Mouse (Mus musculus): Measurements from ENCODE around the gene Cadm4.

Gene Cadm4

DNA sequence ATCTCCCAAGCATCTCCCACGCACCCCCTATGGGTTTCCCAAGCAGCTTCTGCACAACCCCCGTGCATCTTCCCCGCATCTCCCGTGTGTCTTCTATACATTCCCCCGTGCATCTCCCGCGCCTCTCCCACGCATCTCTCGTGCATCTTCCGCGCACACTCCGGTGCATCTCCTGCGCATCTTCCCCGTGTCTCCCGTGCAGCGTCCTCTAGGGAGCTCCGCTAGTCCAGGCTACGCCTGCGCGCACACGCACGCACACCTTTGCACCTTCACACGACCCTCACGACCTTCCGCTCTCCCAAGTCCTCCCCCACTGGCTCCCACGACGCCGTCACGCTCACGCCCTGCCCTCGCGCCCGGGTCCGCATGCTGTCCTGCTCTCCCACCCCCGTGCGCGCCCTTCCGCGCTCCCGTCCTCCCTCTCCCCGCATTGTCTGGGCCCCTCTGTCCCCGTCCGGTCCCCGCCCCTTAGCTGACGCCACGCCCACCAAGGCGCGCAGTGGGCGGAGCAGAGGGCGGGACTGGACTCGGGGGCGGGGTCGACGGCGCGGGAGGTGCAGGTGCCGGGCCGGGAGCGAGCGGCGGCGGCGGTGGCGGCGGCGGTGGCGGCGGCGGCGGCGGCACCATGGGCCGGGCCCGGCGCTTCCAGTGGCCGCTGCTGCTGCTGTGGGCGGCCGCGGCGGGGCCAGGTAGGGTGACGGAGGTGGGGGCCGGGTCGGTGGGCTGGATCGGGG is at the start of gene Cadm4:
Gene Cadm4, plus strand, starts transcription at position 550 of the 734 bp plus-strand sequence.
- DNase-seq (ENCODE audit: low spot score), result peak; percentile 84

DNA sequence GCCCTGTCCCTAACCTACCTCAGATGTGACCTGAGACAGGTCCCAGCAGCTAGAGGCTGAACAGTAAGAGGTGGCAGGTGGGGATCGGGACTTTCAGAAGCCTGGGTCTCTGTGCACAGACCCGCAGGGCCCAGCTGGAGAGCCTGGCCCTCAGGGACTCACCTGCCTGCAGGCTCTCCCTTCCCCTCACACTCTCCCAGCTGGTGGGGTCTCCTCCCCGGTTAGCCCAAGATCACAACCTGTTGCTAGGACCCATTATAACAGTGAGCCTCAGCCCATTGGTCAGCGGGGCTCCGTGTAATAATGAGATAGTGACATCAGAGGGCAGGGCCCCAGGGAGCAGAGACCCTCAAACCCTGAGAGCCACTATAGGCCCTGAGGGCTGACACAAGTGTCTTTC is 46.5 kb upstream of the Cadm4 start:
- no peak for DNase-seq (ENCODE audit: low spot score)

DNA sequence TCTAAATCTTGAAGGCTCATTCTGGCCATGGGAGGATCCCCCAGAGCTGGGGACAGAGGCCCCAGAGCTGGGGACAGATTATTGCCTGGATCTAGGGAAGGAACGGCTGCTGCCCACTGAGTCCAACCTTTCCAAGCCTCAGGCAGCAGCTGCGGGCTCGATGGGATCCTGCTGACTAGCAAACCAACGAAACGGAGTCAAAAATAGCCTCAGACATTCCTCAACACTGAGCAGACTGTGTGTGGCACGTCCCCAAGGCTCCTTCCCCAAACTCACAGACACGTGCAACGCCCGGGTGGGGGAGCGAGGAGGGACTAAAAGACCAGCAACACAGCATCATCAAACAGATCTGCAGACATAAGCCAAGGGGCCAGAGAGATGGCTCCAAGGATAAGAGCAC is 43.8 kb upstream of the Cadm4 start:
- DNase-seq (ENCODE audit: low spot score), result no peak

DNA sequence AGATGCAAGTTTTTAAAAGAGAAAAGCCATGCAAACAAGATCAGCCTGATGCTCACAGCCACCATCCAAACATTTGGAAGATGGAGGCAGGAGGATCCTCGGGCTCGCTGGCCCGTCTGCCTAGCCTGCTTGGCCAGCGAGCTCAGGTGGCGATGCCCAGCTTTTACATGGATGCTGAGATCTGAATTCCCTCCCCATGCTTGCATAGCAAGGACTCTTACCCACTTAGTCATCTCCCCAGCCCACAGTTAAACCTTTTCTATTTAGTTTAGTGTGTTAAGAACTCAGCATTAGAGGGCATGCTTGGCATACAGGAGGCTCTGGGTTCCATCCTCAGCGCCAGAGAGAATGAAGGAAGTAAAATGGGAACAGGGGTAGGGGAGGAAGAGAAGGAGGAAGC is 42.6 kb upstream of the Cadm4 start:
- no peak for DNase-seq (ENCODE audit: low spot score)

DNA sequence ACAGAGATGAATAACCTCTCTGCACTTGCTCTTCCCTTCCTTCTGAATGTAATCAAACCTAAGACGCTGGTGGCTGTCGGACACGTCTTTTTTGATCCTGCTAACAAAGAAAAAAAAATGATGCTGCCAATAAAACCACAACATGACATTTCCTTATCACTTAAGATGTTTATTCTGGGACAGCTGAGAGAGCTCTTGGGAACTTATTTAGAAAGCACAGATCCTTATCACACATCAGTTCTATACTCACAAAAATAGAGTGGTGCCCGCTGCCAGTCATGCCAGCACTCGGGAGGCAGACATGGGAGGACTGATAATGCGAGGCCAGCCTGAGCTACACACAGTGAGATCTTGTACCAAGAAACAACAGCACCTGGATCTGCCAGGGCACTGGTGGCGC is 41.9 kb upstream of the Cadm4 start:
- no peak for DNase-seq (ENCODE audit: low spot score)

DNA sequence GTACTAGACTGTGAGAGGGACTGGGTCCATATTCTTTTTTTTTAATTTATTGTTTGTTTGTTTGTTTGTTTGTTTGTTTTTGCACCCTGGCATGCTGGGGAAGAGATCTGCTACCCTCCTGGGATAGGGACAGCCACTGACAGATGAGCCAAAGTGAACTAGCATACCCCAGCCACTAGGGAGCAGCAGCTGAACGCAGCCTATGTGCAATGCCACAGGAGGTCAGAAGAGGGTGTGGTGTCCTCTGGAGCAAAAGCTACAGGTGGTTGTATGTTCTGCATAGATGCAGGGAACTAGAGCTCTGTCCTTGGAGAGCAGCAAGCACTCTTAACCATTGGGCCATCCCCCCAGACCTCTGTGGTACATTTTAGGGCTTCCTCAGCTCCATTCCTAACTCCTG is 40.0 kb upstream of the Cadm4 start:
- peak; percentile 89 for DNase-seq (ENCODE audit: low spot score)

DNA sequence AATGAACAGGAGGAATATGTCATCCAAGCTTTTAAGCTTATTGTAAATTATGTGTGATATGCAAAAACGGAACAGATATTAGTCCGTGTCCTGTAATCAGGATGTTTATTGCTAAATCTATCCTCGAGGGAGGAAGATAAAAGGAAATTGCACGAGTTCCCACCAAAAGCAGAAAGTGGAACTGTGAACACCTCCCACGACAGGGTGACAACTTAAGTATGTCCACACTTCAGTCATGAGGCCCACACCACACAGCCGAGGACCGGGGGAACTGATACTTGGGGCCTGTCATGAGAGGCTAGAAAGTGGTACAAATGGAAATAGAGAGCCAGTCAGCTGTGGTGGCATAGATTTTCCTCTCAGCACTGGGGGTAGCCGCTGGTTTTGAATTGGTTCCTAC is 39.5 kb upstream of the Cadm4 start:
- no peak for DNase-seq (ENCODE audit: low spot score)

DNA sequence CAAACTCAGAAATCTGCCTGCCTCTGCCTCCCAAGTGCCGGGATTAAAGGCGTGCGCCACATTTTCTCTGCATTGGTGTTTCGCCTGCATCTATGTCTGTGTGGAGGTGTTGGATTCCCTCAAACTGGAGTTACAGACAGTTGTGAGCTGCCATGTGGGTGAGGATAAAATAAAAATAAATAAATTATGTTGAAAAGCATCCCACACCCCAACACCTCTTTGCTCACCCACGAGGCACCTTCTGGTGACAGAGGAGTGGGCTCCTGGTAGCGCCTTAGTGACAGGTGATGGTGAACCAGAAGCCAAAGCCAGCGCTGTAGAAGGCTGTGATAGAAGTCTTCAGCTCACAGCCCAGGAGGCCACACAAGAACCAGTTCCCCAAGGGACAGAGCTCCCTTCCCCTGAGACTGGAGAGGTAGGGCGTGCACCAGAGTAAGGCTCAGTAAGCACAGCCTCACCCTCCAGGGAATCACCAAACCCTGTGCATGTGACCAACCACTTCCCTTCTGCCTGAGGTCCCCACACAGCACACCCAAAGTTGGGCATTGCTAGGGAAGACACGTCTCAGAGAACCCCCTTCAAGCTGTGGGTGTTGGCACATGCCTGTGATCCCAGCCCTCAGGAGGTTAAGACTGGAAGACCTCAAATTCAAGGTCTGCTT is 36.4 kb upstream of the Cadm4 start:
- peak; percentile 76 for DNase-seq (ENCODE audit: low spot score)

DNA sequence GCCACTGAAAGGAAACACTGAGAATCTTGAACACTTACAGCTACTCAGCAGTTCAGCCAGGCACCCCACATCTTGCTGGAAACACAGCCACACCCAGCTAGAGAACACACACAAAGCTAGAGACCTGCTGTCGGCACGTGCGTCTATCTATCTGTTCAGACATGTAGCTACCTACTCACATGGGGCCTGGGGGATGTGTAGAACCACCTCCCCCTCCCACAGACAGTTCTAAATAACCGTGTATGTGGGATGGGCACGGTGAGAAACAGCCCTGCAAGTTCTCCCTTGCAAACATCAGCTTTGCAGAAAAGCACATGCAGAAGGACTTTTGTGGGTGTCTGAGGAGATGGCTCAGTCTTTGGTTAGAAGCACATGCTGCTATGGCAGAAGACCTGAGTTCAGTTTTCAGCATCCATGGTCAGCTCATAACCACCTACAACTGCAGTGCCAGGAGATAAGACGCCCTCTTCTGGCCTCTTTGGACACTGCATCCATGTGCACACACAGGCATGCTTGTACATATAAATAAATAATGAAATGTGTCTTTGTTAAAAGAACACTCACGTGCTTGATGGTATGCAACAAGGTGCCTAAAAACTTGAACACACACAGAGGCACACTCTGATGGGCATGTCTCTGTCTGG is 35.0 kb upstream of the Cadm4 start:
- peak; percentile 52 for DNase-seq (ENCODE audit: low spot score)

DNA sequence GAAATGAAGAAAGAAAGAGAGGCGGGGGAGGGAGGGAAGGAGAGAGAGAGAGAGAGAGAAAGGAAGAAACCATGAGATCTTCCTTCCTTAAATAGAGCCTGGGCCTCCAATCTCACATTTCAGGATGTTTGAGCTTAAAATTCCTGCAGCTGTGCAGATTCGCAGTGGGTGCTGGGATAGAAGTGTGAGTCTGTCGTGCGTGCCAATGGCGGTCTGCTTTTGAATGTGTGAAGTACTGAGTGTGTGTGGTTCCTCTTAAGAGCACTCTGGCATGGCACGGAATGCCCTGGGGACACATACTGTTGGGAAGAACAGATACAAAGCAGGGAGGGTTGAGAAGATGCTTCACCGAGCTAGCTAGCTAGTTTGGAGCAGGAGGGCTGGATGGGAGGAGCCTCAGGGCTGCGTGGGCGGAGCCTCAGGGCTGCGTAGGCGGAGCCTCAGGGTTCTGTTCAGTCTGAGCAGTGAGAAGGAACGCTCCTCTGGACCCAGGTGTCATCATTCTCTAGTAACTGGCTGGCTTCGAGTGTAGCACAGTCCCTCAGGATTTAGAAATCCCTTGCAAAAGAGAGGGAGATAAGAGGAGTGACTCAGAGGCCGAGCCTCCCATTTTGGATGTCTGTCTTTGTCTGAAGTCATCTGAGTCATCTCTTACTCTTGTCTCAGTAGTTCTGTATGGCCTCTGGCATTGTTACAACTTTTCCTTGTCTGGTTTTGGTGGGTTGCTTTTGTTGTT is 32.9 kb upstream of the Cadm4 start:
- no peak for DNase-seq (ENCODE audit: low spot score)

DNA sequence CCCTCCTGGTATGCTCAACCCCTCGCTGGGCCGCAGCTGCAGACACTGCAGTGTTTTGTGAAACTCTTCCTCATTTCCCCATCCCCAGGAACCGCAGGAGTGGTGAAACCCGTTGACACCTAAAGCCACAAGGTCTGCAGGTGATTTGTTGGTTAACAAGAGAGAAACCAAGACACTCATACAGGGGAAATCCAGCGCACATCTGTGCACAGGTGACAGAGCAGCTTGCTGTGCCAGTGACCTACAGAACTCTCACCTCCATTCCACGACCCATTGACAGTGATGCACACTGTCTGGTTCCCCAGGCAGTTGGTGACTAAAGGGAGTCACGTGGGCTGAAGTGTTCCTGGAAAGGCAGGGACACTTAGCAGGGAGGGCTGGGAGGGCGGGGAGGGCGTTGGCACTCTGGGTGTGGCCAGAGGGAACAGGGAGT is 31.2 kb upstream of the Cadm4 start:
- DNase-seq (ENCODE audit: low spot score), result peak; percentile 69

DNA sequence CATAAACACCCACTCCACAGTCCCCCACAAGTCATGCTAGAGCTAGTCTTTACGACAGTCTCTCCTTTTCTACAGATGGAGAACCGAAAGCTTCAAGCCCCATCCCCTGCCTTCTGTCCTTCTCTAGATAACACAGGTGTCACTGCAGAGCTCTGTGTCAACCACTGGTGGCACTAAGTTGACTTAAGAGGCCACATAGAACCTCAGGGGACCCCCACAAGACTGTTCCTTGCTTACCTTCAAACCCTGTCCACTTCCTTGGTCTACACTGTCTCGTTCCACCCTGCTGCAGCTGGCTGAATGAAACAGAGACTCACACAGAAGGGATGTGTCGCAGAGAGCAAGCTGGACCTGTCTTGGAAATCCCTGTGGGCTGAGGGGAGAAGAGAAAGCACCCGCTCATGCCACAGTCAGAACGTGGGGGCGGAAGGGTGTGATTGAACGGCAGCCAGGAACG is 29.9 kb upstream of the Cadm4 start, which contains the start of gene Irgc1:
Gene Irgc1, minus strand, starts transcription at position 443 of the 457 bp plus-strand sequence.
- peak; percentile 57 for DNase-seq (ENCODE audit: low spot score)

DNA sequence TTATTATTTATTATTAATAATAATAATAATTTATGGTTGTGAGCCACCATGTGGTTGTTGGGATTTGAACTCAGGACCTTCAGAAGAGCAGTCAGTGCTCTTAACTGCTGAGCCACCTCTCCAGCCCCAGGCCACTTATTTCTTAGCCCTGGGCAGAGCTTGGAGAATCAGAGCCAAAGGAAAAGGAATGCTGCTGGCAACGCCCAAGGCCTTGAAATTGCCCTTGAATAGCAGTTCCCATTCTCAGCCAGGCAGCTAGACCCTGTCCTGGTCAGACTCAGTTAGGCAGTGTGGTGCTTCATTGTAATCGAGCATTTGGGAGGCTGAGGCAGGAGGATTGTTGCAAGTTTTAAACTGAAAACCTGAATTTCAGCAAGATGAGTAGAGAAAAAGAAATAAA is 27.6 kb upstream of the Cadm4 start:
- DNase-seq (ENCODE audit: low spot score), result no peak

DNA sequence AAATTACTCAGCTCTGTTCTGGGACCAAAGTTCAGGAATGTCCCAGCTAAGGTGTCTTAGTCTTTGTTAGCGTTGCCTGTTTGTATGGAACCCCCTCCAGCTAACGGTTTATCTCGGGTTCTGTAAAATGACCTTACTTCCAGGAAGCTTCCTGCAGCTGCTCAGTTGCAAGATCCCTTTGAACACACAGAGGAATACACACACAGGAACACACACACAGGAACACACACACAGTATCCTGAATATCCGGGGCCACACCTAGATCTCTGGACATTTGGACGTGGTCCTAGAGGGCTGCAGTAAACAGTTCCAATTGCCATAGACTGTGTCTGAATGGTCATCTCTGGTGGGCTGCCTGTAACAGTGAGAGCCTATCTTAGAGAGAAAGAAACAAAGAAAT is 26.1 kb upstream of the Cadm4 start:
- no peak for DNase-seq (ENCODE audit: low spot score)

DNA sequence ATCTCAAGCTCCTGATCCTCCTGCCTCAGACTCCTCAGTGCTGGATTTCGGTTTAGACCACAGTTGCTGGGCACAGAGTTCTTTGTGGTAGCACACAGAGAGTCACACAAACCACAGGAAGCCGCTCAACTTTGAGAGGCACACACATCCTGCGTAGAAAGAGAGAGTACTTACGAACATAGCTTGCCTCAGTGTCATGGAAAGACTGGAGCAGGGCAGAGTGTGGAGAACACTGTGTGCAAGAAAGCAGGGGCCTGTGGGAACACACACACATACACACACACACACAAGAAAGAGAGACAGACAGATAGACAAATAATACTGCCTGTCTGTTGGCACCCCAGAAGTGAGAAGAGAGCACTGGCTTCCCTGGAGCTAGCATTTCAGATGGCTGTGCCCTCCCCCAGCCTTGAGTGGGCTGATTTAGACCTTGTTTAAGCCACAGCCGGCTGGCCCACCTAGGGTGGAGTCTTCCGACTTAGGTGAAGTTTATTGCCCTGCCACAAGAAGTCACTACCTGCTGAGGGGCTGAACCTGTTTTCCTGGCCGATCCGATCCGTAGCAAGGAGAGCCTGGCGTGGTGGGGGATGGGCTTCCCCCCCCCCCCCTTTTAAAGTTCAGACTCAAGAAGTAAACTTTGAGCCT is 24.0 kb upstream of the Cadm4 start:
- DNase-seq (ENCODE audit: low spot score), result peak; percentile 96

DNA sequence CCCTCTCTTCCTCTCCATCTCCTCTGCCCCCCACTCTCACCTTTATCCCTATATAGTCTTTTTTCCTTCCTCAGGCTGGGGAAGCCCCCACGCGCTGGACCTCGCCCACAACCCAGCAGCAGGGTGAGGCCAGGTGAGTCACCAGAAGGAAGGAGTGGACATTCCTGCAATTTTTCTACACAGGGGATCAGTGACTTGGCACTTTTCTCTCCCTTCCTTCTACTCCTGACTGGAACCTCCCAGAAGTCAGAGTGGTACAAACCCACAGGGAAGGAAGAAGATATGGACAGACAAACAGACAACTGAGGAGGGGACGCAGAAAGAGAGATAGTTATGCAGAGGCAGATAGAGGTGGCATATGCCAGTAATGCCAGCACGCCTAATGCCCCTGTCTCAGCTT is 22.4 kb upstream of the Cadm4 start:
- no peak for DNase-seq (ENCODE audit: low spot score)

DNA sequence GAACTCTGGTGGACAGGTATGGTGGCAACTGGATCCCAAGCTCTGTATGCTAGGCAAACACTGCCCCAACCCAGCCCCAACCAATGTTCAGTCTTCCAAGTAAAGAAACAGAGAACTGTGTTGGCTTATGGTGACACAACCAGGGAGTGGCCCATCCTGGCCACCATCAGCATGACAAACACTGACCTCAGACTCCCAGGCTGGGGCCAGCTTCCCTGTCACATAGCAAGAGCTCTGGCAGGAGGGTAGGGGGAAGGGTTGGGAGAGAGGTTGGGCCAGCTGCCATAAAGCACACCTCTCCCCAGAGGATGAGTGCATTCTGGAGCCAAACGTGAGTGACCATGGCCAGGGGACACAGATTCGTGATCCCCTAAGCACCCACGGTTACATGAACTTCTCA is 22.0 kb upstream of the Cadm4 start:
- no peak for DNase-seq (ENCODE audit: low spot score)

DNA sequence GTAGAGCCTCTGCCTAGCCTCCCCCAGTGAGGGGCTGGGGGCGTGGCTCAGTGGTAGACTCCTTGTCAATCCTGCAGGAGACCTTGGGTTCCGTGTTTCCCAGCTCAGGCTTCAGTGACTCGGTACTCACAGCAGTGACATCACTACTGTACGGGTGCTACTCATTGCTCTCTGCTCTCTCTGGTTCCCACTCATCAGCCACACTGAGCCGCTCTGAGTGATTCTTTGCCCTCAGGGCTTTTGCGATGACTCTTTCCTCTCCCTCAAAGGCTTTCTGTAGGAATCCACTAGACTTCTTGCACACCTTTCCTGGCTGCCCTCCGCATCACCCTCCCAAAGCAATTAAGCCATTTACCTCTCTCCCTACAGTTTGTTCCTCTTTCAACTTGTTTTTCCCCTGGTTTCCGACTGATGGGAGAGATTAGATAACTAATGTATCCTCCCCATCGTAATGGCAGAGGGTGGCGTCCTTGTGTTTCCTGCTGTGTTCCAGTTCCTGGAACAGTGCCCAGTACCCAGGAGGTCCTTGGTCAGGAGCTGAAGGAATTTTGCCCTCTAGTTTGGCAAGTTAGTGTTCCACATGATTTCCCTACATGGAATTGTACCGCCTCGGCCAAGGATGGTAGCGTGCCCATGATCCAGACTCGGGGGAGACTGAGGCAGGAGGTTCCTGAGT is 20.3 kb upstream of the Cadm4 start:
- no peak for DNase-seq (ENCODE audit: low spot score)

DNA sequence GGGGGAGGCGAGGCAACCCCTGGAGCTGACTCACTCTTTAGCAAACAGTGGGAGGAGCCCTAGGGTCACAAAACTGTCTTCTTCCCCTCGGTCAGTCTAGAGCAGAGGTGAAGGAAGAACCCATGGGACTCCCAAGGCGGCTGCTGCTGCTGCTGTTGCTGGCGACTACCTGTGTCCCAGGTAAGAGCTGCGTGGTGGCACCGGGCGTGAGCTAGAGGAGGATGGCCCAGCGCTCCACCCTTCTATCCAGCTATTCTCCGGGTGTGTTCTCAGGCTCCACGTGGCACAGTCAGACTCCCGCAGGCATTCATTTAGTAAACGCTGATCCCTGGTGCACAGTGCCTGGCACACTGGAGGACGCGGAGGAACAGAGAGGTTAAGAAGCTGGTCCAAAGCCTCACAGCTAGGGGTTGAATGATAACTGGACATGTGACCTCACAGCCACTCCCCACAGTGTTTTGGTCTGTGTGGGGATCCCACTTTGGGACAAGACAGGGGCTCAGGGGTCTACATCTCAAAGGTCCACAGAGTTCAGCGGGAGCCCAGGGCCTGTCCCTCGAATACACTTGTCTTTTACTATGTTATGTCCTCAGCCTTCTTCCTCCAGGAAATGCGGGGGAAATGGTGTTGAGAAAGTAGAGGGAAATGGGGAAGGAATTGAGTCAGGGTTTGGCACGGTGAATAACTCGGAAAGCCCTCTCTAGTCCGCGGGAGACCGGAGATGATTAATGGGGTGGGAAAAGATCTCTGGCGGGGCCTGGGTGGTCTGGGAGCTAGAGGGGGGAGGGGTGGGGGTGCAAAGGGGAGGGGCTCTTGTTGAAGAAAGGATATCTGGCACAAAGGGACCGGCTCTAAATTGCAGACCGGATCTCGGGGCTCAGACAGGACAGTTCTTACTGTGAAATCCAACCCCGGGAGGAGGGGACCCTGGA is 19.2 kb upstream of the Cadm4 start, which contains the start of gene Plaur:
Gene Plaur, plus strand, starts transcription at position 97 of the 932 bp plus-strand sequence.
- peak; percentile 66 for DNase-seq (ENCODE audit: low spot score)

DNA sequence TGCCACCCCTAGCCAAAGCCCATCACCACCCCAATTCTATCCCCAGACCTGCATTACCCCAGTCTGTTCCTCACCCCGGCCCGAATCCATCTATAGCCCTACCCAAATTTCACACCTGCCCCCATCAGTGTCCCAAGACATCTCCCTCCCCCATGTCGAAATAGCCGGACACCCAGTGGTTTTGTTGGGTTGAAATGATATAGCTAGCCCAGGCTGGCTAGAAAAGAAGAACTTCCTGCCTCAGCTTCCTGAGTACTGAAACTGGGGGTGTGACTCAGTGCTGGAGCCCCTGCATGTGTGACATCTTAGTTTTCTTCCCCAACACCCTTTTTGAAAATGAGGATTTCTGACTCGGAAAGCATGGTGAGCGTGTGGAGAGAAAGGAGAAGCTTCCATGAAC is 15.0 kb upstream of the Cadm4 start:
- no peak for DNase-seq (ENCODE audit: low spot score)

Measured in T-cell, adult 2 months (primary cell).